Mouse (Mus musculus) T-helper 17 cell (primary cell): ENCODE results near the gene Foxf1.

Source experiments
- in situ Hi-C, 2 experiments: fragments of 300-600 bp; cut with MboI, MseI; formaldehyde crosslinking; loops; 1 replicate in 1 of 2; 2 replicates in 1 of 2; pipeline ENCODE4 v1.15.1; 2025; ENCODE audit warnings: high pct_unique_total_duplicates in 2 of 2

Gene Foxf1

DNA sequence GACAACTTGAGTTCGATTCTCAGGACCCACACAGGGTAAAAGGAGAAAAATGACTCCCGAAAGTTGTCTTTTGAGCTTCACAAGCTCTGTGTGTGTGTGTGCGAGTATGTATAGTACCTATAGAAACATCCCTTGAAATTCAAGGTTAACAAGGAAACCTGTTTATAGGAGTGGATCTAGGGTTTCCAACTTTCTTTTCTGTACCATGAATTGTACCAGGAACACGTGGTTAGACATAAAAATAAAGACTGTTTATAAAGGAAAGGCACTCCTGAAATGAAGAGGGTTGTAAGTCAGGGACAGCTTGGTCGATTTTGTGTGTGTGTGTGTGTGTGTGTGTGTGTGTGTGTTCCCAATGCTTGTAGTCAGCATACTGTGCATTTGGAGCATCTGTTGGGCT, 24.5 kb downstream of the Foxf1 start:
- in situ Hi-C loops, result loop anchor here (10.0 kb wide), 2 partner anchors 424 to 434 kb away; no protein-coding TSS in a partner anchor

DNA sequence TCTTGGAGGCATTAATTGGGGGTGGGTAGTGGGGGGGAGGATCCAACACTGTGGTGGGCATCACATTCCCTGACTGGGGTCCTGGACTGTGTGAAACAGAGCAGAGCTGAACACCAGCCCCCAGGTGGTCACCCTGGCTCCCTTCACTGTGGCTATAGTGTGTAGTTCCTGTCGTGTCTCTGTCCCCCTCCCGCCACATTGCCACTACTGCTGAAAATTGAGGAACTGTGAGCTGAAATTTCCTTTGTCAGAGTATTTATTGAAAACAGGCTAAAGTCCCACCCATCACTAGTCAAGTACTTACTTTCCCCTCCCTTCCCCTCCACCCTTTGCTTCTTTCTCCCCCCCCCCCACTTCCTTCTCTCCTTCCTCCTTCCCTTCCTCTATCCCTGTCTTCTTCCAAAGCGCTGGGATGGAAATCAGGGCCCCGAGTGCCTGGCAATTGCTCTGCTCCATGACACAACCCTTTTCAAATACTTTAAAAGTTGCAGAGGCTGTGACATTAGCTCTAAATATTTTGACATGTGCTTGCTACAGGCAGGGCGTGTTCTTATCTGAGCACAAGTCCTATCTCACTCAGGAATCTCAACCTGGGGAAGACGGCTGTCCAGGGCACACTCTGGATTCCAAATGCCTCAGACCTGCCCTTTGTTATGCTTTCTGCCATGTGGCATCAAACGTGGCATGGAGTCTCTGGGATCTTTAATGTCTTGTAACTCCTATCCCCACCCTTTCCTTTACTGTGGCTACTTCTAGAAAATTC, 27.1 kb downstream of the Foxf1 start:
- in situ Hi-C loops, result no loop called here

DNA sequence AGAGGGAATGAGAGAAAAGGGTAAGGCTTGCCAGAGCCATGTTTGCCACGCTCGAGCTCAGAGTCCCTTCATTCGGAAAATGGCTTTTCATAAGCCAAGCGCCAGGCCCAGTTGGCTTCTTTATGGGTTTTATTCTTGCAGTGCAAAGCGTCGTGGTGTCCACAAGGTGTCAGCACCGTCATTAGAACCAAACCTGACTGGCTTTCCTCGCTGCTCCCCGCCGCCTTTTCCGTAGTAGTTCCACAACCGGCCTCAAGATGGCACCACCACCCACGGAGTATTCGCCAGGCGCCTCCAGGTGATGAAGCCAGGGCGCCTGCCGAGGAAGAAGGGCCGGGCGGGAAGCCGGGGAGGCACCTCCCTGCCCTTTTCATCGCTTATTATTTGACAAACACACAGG, 29.1 kb downstream of the Foxf1 start:
- in situ Hi-C loops, result no loop called here

DNA sequence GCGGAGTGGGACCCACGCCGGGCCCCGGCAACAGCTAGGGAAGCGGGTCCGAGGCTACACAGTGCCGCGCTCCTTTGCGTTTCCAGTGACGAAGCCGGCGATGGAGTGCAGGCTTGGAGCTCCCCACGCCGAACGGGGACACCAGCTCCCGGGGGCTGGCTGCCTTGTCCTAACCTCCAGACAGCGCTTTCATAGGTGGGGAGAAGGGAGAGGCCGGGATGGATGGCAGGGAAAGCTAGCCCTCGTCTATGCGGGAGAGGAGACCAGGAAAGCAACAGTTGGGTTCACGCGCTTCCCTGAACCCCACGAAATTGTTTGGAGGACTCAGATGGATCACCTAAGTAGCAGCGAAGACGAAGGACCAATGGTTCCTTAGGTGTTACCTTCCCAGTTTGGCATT, 30.9 kb downstream of the Foxf1 start:
- in situ Hi-C loops, result loop anchor here (5.0 kb wide), 2 partner anchors 87 to 97 kb away; no protein-coding TSS in a partner anchor

DNA sequence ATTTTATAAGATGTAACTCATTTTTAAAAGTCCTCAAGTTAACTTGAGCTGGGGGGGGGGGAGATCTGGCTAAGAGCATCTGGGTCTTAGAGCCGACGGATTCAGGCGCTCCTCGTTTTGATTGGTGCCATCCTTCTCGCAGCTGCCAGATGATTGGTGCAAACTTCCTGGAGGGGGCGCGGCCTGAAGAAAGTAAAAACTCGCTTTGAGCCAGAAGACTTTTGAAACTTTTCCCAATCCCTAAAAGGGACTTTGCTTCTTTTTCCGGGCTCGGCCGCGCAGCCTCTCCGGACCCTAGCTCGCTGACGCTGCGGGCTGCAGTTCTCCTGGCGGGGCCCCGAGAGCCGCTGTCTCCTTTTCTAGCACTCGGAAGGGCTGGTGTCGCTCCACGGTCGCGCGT, 31.8 kb downstream of the Foxf1 start, which contains the start of gene Foxc2:
Gene Foxc2 (plus strand): TSS at position 224 of the 400 bp plus-strand sequence.
- in situ Hi-C loops, result loop anchor here (5.0 kb wide), 2 partner anchors 86 to 96 kb away; no protein-coding TSS in a partner anchor

DNA sequence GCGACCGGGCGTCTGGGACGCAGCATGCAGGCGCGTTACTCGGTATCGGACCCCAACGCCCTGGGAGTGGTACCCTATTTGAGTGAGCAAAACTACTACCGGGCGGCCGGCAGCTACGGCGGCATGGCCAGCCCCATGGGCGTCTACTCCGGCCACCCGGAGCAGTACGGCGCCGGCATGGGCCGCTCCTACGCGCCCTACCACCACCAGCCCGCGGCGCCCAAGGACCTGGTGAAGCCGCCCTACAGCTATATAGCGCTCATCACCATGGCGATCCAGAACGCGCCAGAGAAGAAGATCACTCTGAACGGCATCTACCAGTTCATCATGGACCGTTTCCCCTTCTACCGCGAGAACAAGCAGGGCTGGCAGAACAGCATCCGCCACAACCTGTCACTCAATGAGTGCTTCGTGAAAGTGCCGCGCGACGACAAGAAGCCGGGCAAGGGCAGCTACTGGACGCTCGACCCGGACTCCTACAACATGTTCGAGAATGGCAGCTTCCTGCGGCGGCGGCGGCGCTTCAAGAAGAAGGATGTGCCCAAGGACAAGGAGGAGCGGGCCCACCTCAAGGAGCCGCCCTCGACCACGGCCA, 32.5 kb downstream of the Foxf1 start:
- in situ Hi-C loops, result loop anchor here (5.0 kb wide), 2 partner anchors 86 to 96 kb away; no protein-coding TSS in a partner anchor

DNA sequence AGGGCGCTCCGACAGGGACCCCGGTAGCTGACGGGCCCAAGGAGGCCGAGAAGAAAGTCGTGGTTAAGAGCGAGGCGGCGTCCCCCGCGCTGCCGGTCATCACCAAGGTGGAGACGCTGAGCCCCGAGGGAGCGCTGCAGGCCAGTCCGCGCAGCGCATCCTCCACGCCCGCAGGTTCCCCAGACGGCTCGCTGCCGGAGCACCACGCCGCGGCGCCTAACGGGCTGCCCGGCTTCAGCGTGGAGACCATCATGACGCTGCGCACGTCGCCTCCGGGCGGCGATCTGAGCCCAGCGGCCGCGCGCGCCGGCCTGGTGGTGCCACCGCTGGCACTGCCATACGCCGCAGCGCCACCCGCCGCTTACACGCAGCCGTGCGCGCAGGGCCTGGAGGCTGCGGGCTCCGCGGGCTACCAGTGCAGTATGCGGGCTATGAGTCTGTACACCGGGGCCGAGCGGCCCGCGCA, 33.0 kb downstream of the Foxf1 start:
- in situ Hi-C loops, result loop anchor here (5.0 kb wide), 2 partner anchors 85 to 95 kb away; no protein-coding TSS in a partner anchor

DNA sequence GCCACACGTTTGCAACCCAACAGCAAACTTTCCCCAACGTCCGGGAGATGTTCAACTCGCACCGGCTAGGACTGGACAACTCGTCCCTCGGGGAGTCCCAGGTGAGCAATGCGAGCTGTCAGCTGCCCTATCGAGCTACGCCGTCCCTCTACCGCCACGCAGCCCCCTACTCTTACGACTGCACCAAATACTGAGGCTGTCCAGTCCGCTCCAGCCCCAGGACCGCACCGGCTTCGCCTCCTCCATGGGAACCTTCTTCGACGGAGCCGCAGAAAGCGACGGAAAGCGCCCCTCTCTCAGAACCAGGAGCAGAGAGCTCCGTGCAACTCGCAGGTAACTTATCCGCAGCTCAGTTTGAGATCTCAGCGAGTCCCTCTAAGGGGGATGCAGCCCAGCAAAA, 33.7 kb downstream of the Foxf1 start:
- in situ Hi-C loops, result loop anchor here (5.0 kb wide), 2 partner anchors 84 to 94 kb away; no protein-coding TSS in a partner anchor

DNA sequence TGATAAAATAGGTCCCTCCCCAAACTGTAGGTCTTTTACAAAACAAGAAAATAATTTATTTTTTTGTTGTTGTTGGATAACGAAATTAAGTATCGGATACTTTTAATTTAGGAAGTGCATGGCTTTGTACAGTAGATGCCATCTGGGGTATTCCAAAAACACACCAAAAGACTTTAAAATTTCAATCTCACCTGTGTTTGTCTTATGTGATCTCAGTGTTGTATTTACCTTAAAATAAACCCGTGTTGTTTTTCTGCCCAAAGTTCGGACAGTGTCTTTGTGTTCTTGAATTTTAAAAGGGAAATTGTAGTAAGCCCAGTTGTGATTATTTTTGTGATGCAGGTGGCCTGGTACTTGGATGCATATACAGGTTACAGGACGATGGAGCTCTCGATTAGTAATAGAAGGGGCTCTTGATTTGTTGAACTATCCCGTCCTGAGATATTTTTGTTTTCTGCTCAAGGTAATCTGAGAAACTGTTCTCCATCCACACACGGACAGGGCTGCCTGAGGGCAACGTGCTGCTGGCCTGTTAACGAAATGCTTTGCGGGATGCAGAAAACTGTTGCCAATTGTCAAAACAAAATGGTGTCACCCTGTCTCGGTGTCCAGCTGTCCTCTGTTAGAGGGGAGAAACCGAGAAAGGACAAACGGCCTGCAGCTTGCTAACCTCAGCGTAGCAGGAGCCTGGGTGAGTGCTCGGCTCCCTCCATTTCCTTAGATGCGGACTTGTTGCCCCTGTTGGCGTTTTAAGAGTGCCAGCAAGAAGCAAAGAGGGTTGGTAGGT, 34.6 kb downstream of the Foxf1 start:
- in situ Hi-C loops, result loop anchor here (5.0 kb wide), 2 partner anchors 83 to 93 kb away; no protein-coding TSS in a partner anchor

DNA sequence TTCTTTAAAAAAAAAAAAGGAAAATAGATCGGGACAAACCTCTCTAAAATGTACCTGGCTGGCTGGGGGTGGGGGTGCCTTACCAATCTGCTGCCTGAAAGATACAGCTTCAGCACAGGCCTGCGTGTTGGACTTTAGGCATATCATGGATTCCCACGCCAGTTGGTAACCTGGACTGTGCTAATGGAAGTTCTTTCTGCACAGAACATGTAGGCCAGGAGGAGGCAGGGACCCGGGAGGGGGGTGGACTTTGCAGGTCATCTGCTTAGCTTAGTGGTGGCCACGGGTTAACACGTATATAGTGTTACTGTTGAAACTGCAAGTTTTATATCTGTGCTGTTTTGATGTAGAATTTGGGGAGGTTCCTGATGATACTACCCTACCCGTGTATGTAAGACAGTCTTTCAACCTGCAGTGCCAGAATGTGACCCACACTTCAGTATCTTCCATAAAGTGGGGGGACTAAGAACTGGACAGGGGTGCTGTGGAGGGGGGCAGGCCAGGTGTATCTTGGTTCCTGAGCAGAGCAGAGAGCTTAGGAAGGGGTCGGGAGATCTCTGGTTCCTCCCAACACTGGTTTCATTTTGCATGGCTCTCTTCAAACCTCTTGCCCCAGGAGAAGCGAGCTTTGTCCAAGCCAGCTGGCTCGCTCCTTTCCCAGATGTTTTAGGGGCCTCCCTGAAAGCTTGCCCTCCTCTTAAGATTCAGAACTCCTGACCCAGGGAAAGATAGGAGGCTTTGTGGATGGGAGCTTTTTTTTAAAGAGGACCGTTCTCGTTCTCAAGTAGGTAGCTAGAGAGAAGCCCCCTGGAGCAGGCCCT, 35.7 kb downstream of the Foxf1 start:
- in situ Hi-C loops, result loop anchor here (5.0 kb wide), 2 partner anchors 82 to 92 kb away; no protein-coding TSS in a partner anchor

DNA sequence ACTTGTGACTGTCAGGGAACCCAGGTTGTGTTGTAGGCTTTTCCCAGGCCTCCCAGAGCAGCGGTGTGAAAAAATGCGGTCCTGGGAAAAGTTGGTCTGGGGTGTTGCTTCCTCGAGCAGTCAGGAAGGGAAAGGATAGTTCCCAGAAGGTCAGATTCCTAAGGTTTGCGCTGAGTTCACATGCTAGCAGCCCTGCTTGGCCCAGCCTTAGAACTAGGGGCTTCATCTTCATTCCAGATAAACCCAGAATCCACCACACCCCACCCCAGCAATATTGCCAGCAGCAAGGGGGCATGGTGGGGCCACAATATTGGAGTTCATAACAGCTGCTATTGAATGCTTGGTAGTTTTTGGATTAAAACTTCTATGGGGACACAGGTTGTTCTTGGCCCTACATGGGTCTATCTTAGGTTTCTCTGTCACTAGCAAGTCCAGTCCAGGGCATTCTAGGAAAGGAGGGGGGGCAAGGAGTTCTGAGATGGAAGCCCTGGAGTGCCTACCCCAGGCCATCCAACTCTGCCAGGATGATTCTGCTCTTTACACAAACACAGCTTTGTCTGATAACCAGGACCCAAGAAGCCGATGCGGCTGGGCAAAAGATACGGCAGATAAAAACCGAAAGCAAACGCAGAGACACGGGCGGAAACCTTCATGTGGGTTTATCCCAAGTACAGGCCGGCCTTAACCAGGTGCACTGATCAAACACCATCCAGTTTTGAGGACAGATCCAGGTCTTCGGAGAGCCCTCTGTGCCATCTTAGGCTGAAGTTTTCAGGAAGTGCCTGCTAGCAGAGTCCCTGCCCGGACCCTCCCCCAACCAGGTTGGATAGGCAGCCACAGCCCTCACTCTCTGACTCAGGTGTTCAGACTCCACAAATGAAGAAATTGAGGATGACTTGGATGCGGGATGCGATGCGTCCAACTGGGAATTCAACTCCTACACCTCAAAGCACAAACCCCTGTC, 36.6 kb downstream of the Foxf1 start:
- in situ Hi-C loops, result no loop called here

DNA sequence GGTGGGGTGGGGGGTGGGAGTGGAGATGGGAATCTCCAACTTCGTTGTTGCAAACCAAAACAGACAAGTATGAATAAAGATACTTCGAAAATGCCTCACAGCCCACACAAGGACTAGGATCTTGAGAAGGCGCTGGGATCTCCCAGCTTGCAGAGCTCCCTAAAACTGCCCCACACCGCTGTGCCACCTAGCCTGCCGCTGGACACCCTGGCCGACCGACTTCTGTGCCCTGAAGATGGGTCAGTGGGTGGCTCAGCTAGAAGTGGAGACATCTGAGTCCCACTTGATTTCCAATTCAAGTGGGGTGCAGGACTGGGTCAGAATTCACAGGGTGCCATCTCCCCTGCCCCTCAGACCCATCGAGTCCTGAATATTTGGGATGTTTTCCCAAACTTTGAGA, 37.5 kb downstream of the Foxf1 start:
- in situ Hi-C loops, result no loop called here

DNA sequence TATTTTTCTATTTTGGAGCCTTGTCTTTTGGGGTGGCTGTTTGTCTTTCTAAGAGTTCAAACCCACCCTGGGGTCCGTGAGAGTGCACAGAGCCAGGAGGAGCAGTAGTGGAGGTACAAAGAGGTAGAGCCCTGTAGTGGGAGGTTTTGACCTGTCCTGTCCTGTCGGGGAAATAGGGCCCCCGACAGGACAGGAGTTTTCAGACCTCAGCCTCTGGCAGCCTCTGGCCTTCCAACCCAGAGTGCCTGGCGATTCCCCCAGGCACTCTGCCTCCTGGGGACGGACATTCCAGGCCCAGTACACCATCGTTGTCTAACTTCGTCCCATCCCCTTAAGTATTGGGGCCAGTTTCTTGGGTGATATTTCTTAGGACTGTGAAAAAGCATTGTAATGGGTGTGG, 38.2 kb downstream of the Foxf1 start:
- in situ Hi-C loops, result no loop called here

DNA sequence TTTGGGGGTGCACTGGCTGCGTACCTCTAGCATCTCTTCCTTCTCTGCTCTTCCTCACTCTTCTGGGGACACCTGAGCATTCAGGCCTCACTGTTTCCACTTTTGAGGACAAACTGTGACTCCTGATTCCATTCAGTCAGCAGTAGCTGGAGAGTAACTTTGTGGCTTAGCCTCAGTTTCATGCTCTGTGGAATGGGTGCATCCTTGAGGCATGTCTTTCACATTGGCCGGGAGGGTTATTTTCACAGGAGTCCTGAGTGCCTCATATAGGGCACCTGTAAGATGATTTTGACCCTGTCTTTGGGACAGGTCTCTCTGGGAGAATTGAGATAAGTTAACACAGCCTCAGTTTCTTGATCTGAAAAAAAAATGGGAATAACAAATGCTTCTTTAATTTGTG, 38.9 kb downstream of the Foxf1 start:
- in situ Hi-C loops, result no loop called here

DNA sequence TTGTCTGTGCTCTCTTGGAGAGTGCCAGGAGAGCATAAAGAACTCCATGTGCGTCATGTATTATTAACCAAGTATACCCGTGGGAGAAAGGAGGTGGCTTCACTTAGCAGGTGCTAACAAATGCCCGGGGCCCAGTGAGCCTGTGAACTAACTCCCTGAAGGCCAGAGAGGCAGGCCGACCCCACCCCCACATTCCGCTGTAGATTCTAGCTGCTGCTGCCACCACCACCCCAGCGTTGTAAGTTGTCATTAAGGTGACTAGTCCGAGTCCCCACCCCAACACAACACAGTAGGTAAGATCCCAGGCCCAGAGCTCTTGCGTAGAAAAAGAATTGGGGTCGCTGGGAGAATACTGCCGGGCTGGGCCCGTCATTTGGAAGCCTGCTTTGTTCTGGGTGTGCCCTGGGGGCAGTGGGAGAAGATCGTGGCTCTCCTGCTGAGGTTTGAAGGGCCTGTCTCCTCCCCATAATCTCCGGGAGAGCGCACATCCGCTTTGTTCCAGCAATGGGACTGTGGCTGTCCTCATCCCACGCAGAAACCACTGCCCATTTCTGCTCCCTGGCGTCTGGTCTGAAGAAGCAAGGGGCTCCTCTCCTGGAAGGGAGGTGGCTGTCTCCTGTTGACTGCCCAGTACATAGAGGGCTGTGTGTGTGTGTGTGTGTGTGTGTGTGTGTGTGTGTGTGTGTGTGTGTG, 40.5 kb downstream of the Foxf1 start:
- in situ Hi-C loops, result no loop called here

DNA sequence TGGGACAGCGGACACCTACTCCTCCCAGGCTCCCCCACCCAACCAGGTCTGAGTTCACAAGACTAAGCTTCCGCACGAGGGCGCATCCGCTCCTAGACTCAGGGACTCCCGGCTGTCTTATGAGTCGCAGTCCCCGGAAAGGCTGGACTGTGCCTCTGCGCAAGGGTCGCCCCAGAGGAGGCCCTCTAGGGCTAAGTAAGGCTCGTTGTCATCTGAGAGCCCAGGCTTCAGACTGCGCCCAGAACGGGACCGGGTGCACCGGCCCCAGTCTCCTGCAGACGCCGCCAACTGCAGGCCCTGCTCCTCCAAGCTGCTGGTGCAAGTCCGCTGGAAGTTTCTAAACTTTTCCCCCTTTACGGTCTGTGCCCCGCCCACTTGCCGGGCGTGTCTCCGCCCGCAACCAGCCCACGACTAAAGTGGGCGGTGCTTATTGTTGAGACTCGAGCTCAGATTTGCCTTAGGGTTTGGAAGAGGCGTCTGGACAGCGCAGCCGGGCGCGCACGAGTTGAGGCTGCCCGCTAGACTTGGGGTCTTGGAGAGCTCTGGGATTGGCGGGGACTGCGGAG, 41.2 kb downstream of the Foxf1 start:
- in situ Hi-C loops, result no loop called here

DNA sequence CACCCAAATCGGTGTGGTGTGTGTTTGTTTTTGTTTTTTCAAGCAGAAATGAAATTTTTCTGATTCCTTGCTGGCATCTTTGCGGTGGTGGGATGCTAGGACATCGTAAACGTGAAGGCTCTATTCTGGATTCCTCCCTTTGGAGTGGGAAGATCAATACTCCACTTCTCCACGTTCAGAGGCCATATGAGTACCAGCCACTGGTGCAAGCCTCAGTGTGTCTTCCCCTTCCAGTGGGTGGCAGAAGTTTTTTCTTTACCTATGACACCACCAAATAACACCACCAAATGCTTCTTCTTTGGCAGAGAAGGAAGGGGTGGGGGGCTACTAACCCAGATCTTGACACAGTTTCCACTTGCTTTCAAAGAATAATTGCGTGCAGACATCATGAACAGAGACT, 42.0 kb downstream of the Foxf1 start:
- in situ Hi-C loops, result no loop called here

DNA sequence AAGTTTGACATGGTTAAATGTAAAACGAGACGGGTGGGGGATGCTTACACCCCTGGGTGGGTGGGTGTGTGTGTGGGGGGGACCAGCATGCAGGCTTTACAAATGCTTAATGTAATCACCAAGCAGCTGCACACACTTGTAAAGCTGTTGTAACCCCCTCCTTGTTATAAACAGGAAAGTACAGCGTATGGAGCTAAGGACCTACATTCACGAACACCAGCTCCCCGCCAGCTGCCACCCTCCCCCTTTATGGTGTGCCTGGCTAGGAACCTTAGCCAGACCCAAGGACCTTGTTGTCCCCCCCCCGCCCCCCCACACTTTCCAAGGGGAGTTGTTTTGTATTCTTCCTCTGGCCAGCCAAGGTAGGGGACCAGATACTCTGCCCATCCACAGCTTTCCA, 42.5 kb downstream of the Foxf1 start:
- in situ Hi-C loops, result no loop called here

DNA sequence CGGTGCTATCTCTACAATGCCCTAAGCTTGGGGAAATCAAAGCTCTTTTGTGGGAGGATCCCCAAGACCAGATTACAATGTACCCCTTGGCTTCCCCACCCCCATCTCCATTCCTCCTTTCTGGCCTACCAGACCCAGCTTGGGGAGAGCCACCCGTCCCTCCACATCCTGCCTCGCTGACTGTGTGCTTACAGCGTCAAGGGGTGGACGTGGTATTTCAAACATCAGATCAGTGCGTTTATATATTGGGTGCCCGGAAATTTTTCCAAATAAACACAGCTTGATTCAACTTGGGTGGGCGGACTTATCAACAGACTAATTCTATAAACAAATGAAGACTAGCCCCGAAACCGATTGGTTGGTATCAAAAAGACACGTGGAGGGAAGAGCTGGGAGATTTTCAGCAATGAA, 43.1 kb downstream of the Foxf1 start:
- in situ Hi-C loops, result no loop called here
